Mouse (Mus musculus) lung, adult 2 months (tissue): ENCODE data around the gene Gm15737.

Experiments used
- CTCF ChIP-seq: fragments of 200-500 bp; IDR thresholded peaks from 2 replicates; pipeline ENCODE4 v1.5.1; 2011; ENCODE audit warnings: mild to moderate bottlenecking, low read length, control low read depth; ENCODE audit not compliant: insufficient read depth
- POLR2A ChIP-seq: fragments of 200-500 bp; IDR thresholded peaks from 2 replicates; pipeline ENCODE4 v1.6.1; 2011; ENCODE audit warnings: low read depth, mild to moderate bottlenecking, control low read depth, low read length, borderline replicate concordance; ENCODE audit errors: extremely low read depth

- TF ChIP-seq POLR2A (no peak), CTCF (no peak)
Observed at GRCm38 (mm10) chr6:92877236-92877635, 8.1 kb downstream of the Gm15737 start.
